Mouse (Mus musculus): ENCODE measurements around the gene Cmss1. TPM values are rescaled to one million over a fixed set of nuclear protein-coding genes. Genes with fewer than 3 reads are reported as not detected.

The Cmss1 gene
- polyA plus RNA-seq, 1 experiment from 2014 or later, result 26.5 TPM

GRCm38 (mm10) chr16:57434640-57435039 lies 172.0 kb downstream of the Cmss1 start:
- H3K27ac ChIP-seq (replicated peaks), result no peak overlapping the region
- no peaks in the 10 kb centered on the region; the same call in 1 of the 2 replicates for H3K4me1 ChIP-seq (replicated peaks; ENCODE audit: control insufficient read depth, insufficient read depth)
- TF ChIP-seq EP300 (optimal IDR thresholded peaks at IDR 0.05) (no peak), CTCF (IDR thresholded peaks at IDR 0.05; ENCODE audit: low read depth) (no peak)
- H3K27me3 ChIP-seq (ENCODE audit: control insufficient read depth, insufficient read depth, low read length), result no peaks in the 10 kb centered on the region
- no peak for DNase-seq (ENCODE audit: low spot score)
- WGBS, result 79% methylated on average over 3 of the region's 3 CpGs
- no peak for ATAC-seq (ENCODE audit: low FRiP score, low TSS enrichment)
- no peak overlapping the region for H3K4me2 ChIP-seq (replicated peaks; ENCODE audit: low read depth)
- H3K36me3 ChIP-seq (ENCODE audit: control insufficient read depth, insufficient read depth, low read length), result no peaks in the 10 kb centered on the region
- H3K9me3 ChIP-seq (ENCODE audit: control insufficient read depth, low read length), result no peaks in the 10 kb centered on the region
- no peak overlapping the region for H3K4me3 ChIP-seq (ENCODE audit: low read depth, low read length)
- H3K9ac ChIP-seq (ENCODE audit: low read length), result no peak overlapping the region

- TF ChIP-seq EP300 (optimal IDR thresholded peaks at IDR 0.05) (no peak), CTCF (IDR thresholded peaks at IDR 0.05; ENCODE audit: low read depth) (no peak)
- Histone ChIP-seq H3K9ac (ENCODE audit: low read length) (no peak overlapping the region), H3K4me1 (replicated peaks; ENCODE audit: control insufficient read depth, insufficient read depth) (no peaks in the 10 kb centered on the region), H3K4me2 (replicated peaks; ENCODE audit: low read depth) (no peak overlapping the region), H3K27ac (replicated peaks) (no peak overlapping the region), H3K36me3 (ENCODE audit: control insufficient read depth, insufficient read depth, low read length) (no peaks in the 10 kb centered on the region), H3K27me3 (ENCODE audit: control insufficient read depth, insufficient read depth, low read length) (no peaks in the 10 kb centered on the region), H3K9me3 (ENCODE audit: control insufficient read depth, low read length) (no peaks in the 10 kb centered on the region), H3K4me3 (ENCODE audit: low read depth, low read length) (no peak overlapping the region)
- WGBS, result 61% methylated on average over 6 of the region's 6 CpGs
- ATAC-seq (ENCODE audit: low FRiP score, low TSS enrichment) (no peak), DNase-seq (ENCODE audit: low spot score) (no peak)
Observed at GRCm38 (mm10) chr16:57433671-57434070, 173.0 kb downstream of the Cmss1 start.

- no peaks in the 10 kb centered on the region for H3K4me1 ChIP-seq (replicated peaks; ENCODE audit: control insufficient read depth, insufficient read depth)
- no peak overlapping the region for H3K27ac ChIP-seq (replicated peaks)
- no peak overlapping the region for H3K4me2 ChIP-seq (replicated peaks; ENCODE audit: low read depth)
- no peaks in the 10 kb centered on the region for H3K36me3 ChIP-seq (ENCODE audit: control insufficient read depth, insufficient read depth, low read length)
- H3K9ac ChIP-seq (ENCODE audit: low read length), result no peak overlapping the region
- WGBS, result 45% methylated on average over 4 of the region's 4 CpGs
- H3K9me3 ChIP-seq (ENCODE audit: control insufficient read depth, low read length), result no peaks in the 10 kb centered on the region
- H3K27me3 ChIP-seq (ENCODE audit: control insufficient read depth, insufficient read depth, low read length), result no peaks in the 10 kb centered on the region
- DNase-seq (ENCODE audit: low spot score), result no peak
- H3K4me3 ChIP-seq (ENCODE audit: low read depth, low read length), result no peak overlapping the region
- peak; percentile 71 for ATAC-seq (ENCODE audit: low FRiP score, low TSS enrichment)
- TF ChIP-seq EP300 (optimal IDR thresholded peaks at IDR 0.05) (no peak), CTCF (IDR thresholded peaks at IDR 0.05; ENCODE audit: low read depth) (no peak)
Observed at GRCm38 (mm10) chr16:57433173-57433572, 173.5 kb downstream of the Cmss1 start.

GRCm38 (mm10) chr16:57431294-57431693 lies 175.4 kb downstream of the Cmss1 start:
- no peak for DNase-seq (ENCODE audit: low spot score)
- Histone ChIP-seq H3K9ac (ENCODE audit: low read length) (no peak overlapping the region), H3K27ac (replicated peaks) (no peak overlapping the region), H3K4me1 (replicated peaks; ENCODE audit: control insufficient read depth, insufficient read depth) (peaks cover 3% of the 10 kb centered on the region; the same call in 1 of the 2 replicates), H3K4me3 (ENCODE audit: low read depth, low read length) (no peak overlapping the region), H3K36me3 (ENCODE audit: control insufficient read depth, insufficient read depth, low read length) (no peaks in the 10 kb centered on the region), H3K9me3 (ENCODE audit: control insufficient read depth, low read length) (no peaks in the 10 kb centered on the region), H3K4me2 (replicated peaks; ENCODE audit: low read depth) (no peak overlapping the region), H3K27me3 (ENCODE audit: control insufficient read depth, insufficient read depth, low read length) (no peaks in the 10 kb centered on the region)
- 91% methylated on average over 3 of the region's 3 CpGs for WGBS
- ATAC-seq (ENCODE audit: low FRiP score, low TSS enrichment), result no peak
- TF ChIP-seq EP300 (optimal IDR thresholded peaks at IDR 0.05) (no peak), CTCF (IDR thresholded peaks at IDR 0.05; ENCODE audit: low read depth) (no peak)

- DNase-seq (ENCODE audit: low spot score), result no peak
Observed at GRCm38 (mm10) chr16:57428977-57429376, 177.7 kb downstream of the Cmss1 start.

GRCm38 (mm10) chr16:57427516-57428285 lies 179.0 kb downstream of the Cmss1 start:
- 0 out of 2 replicates have a peak, but pooled peaks have one; percentile 61 for ATAC-seq (ENCODE audit: low FRiP score, low TSS enrichment)
- DNase-seq (ENCODE audit: low spot score), result peak; percentile 29
- Histone ChIP-seq H3K27me3 (ENCODE audit: control insufficient read depth, insufficient read depth, low read length) (no peaks in the 10 kb centered on the region), H3K4me1 (replicated peaks; ENCODE audit: control insufficient read depth, insufficient read depth) (peaks cover 3% of the 10 kb centered on the region; the same call in 1 of the 2 replicates), H3K9me3 (ENCODE audit: control insufficient read depth, low read length) (no peaks in the 10 kb centered on the region), H3K27ac (replicated peaks) (peak overlapping the region; percentile 63; the same call in 1 of the 2 replicates), H3K4me3 (ENCODE audit: low read depth, low read length) (no peak overlapping the region), H3K36me3 (ENCODE audit: control insufficient read depth, insufficient read depth, low read length) (no peaks in the 10 kb centered on the region), H3K4me2 (replicated peaks; ENCODE audit: low read depth) (no peak overlapping the region; the same call in 1 of the 2 replicates), H3K9ac (ENCODE audit: low read length) (no peak overlapping the region)
- TF ChIP-seq EP300 (optimal IDR thresholded peaks at IDR 0.05), result no peak
- no peak for TF ChIP-seq CTCF (IDR thresholded peaks at IDR 0.05; ENCODE audit: low read depth)
- 45% methylated on average over 7 of the region's 7 CpGs for WGBS

More at GRCm38 (mm10) chr16:57428977-57429376, 177.7 kb downstream of the Cmss1 start:
- no peak for ATAC-seq (ENCODE audit: low FRiP score, low TSS enrichment)
- Histone ChIP-seq H3K4me1 (replicated peaks; ENCODE audit: control insufficient read depth, insufficient read depth) (peaks cover 3% of the 10 kb centered on the region; the same call in 1 of the 2 replicates), H3K27ac (replicated peaks) (no peak overlapping the region), H3K27me3 (ENCODE audit: control insufficient read depth, insufficient read depth, low read length) (no peaks in the 10 kb centered on the region), H3K9ac (ENCODE audit: low read length) (no peak overlapping the region), H3K9me3 (ENCODE audit: control insufficient read depth, low read length) (no peaks in the 10 kb centered on the region), H3K4me3 (ENCODE audit: low read depth, low read length) (no peak overlapping the region), H3K36me3 (ENCODE audit: control insufficient read depth, insufficient read depth, low read length) (no peaks in the 10 kb centered on the region), H3K4me2 (replicated peaks; ENCODE audit: low read depth) (no peak overlapping the region)
- WGBS, result 68% methylated on average over 5 of the region's 5 CpGs
- TF ChIP-seq EP300 (optimal IDR thresholded peaks at IDR 0.05), result no peak
- TF ChIP-seq CTCF (IDR thresholded peaks at IDR 0.05; ENCODE audit: low read depth), result no peak

Measured in stomach, postnatal 0 days (tissue).